Mouse (Mus musculus) T-helper 2 cell (primary cell): ENCODE results near the gene Slc2a2.

ENCODE experiments used
- in situ Hi-C: fragments of 300-600 bp; cut with MboI, MseI; formaldehyde crosslinking; loops from one replicate; pipeline ENCODE4 v1.15.1; 2025; ENCODE audit warnings: high pct_unique_total_duplicates

The Slc2a2 gene

GRCm38 (mm10) chr3:28697797-28698196 lies at the start of gene Slc2a2:
Gene Slc2a2, plus strand, starts transcription at chr3:28697903.
- in situ Hi-C loops = no loop called here

GRCm38 (mm10) chr3:28652574-28652973 lies 45.1 kb upstream of the Slc2a2 start:
- in situ Hi-C loops = no loop called here

GRCm38 (mm10) chr3:28653043-28653442 lies 44.7 kb upstream of the Slc2a2 start:
- in situ Hi-C loops = no loop called here

GRCm38 (mm10) chr3:28654740-28655139 lies 43.0 kb upstream of the Slc2a2 start:
- in situ Hi-C loops = no loop called here

- in situ Hi-C loops = no loop called here
These were observed 39.4 kb upstream of the Slc2a2 start for GRCm38 (mm10) chr3:28658349-28658748.

- in situ Hi-C loops = no loop called here
These were observed 16.9 kb upstream of the Slc2a2 start for GRCm38 (mm10) chr3:28680851-28681250.

GRCm38 (mm10) chr3:28681866-28682265 lies 15.8 kb upstream of the Slc2a2 start:
- in situ Hi-C loops = no loop called here

GRCm38 (mm10) chr3:28682411-28682810 lies 15.3 kb upstream of the Slc2a2 start:
- in situ Hi-C loops = no loop called here

- in situ Hi-C loops = no loop called here
These were observed 12.2 kb upstream of the Slc2a2 start for GRCm38 (mm10) chr3:28685510-28685909.

GRCm38 (mm10) chr3:28694811-28695210 lies 2.9 kb upstream of the Slc2a2 start:
- in situ Hi-C loops = no loop called here

- in situ Hi-C loops = no loop called here
These were observed 2.1 kb upstream of the Slc2a2 start for GRCm38 (mm10) chr3:28695608-28696007.

GRCm38 (mm10) chr3:28696162-28696561 lies 1.5 kb upstream of the Slc2a2 start:
- in situ Hi-C loops = no loop called here

- in situ Hi-C loops = no loop called here
These were observed 1.9 kb downstream of the Slc2a2 start for GRCm38 (mm10) chr3:28699601-28700000.

GRCm38 (mm10) chr3:28705522-28706137 lies 7.9 kb downstream of the Slc2a2 start:
- in situ Hi-C loops = no loop called here

- in situ Hi-C loops = no loop called here
These were observed 9.0 kb downstream of the Slc2a2 start for GRCm38 (mm10) chr3:28706736-28707135.

- in situ Hi-C loops = no loop called here
These were observed 12.0 kb downstream of the Slc2a2 start for GRCm38 (mm10) chr3:28709740-28710139.

GRCm38 (mm10) chr3:28713913-28714698 lies 16.4 kb downstream of the Slc2a2 start:
- in situ Hi-C loops = no loop called here

- in situ Hi-C loops = no loop called here
These were observed 20.8 kb downstream of the Slc2a2 start for GRCm38 (mm10) chr3:28718521-28718920.

GRCm38 (mm10) chr3:28721218-28721617 lies 23.5 kb downstream of the Slc2a2 start:
- in situ Hi-C loops = no loop called here

GRCm38 (mm10) chr3:28721838-28722237 lies 24.1 kb downstream of the Slc2a2 start:
- in situ Hi-C loops = no loop called here

GRCm38 (mm10) chr3:28722531-28722930 lies 24.8 kb downstream of the Slc2a2 start:
- in situ Hi-C loops = no loop called here

- in situ Hi-C loops = no loop called here
These were observed 25.8 kb downstream of the Slc2a2 start for GRCm38 (mm10) chr3:28723534-28723933.

GRCm38 (mm10) chr3:28725203-28725602 lies 27.5 kb downstream of the Slc2a2 start:
- in situ Hi-C loops = no loop called here
